In genomic region chr9:104398484-104398883, GRCm38 (mm10) we compare ENCODE assay signal across 5 mouse cellular contexts.
DNase-seq lines count a peak whose midpoint lies in the region; TF ChIP-seq lines count a peak whose summit lies in the region.
"Not testable (repeated sequence)": the region's sequence is repeated elsewhere in the genome, so short reads cannot be mapped to it uniquely, and the experiment has no call there.

No protein-coding gene starts in this region.

- not testable (repeated sequence) for H3K27ac ChIP-seq in CH12.LX (ENCODE audit: insufficient read depth, low read depth); MEL (ENCODE audit: control insufficient read depth, low read depth, low read length)

- in situ Hi-C loops in CH12.LX (cut with MboI; ENCODE audit: low pct_ligation_motif_present, low pct_unique_long_range_greater_than_20kb, low sequenced_read_pairs), result not testable (repeated sequence)

- DNase-seq in CH12.LX (ENCODE audit: extremely low read depth), result not testable (repeated sequence)
- DNase-seq in MEL (ENCODE audit: low read depth, low spot score) (peak; percentile 44), MEL-GATA-1-ER (ENCODE audit: extremely low read depth, low read depth) (peak; percentile 35)
- DNase-seq in heart, adult 11 months, result peak; percentile 4
- peak; percentile 24 for DNase-seq in yolk sac, embryonic 10.5 days (ENCODE audit: low spot score)

- not testable (repeated sequence) for TF ChIP-seq EP300 in CH12.LX (IDR thresholded peaks at IDR 0.05; ENCODE audit: low read length); MEL (IDR thresholded peaks at IDR 0.05; ENCODE audit: low read depth in 1 of 2, low read length in 2 of 2)

- TF ChIP-seq RAD21 in CH12.LX (IDR thresholded peaks at IDR 0.05; ENCODE audit: low read depth, low read length); MEL (IDR thresholded peaks at IDR 0.05; ENCODE audit: low read depth, low read length): not testable (repeated sequence)

- TF ChIP-seq CTCF in CH12.LX (conservative IDR thresholded peaks at IDR 0.05 in 1 of 2, IDR thresholded peaks at IDR 0.05 in 1 of 2; ENCODE audit: low read depth in 2 of 2, low read length in 2 of 2), result peak in 1 of 2 experiments; percentile 11; a peak in 1 of 4 replicates
- TF ChIP-seq CTCF in MEL (IDR thresholded peaks at IDR 0.05 in 2 of 3, conservative IDR thresholded peaks at IDR 0.05 in 1 of 3; ENCODE audit: control insufficient read depth in 1 of 3, insufficient read depth in 1 of 3, low read depth in 2 of 3, low read length in 3 of 3, poor library complexity in 1 of 3, severe bottlenecking in 1 of 3), result not testable (repeated sequence)

- dilution Hi-C loops in CH12.LX (cut with MboI; ENCODE audit: extremely low pct_ligation_motif_present, extremely low pct_unique_long_range_greater_than_20kb, low sequenced_read_pairs), result not testable (repeated sequence)

- TF ChIP-seq POLR2A in CH12.LX (IDR thresholded peaks at IDR 0.05; ENCODE audit: low read depth, low read length); MEL (IDR thresholded peaks at IDR 0.05; ENCODE audit: control insufficient read depth in 1 of 2, insufficient read depth in 1 of 2, low read depth in 1 of 2, low read length in 2 of 2, poor library complexity in 1 of 2): not testable (repeated sequence)

- not testable (repeated sequence) for H3K36me3 ChIP-seq in CH12.LX (replicated peaks in 1 of 2; ENCODE audit: control insufficient read depth in 1 of 2, insufficient read depth in 1 of 2, low read length in 1 of 2); MEL (ENCODE audit: control insufficient read depth in 1 of 2, insufficient read depth in 2 of 2, low read length in 2 of 2)

- H3K9me3 ChIP-seq in CH12.LX (replicated peaks; ENCODE audit: low read length); MEL (replicated peaks; ENCODE audit: insufficient read depth, low read length): not testable (repeated sequence)

- 0 out of 2 replicates have a peak overlapping the region, but pooled peaks have one; percentile 6 for H3K4me2 ChIP-seq in CH12.LX (ENCODE audit: insufficient read depth, low read depth, poor library complexity, severe bottlenecking)

- not testable (repeated sequence) for H3K4me3 ChIP-seq in CH12.LX (replicated peaks in 1 of 3; ENCODE audit: low read depth in 2 of 3, low read length in 2 of 3, poor library complexity in 1 of 3)
- peak overlapping the region in 1 of 2 experiments; percentile 71; a peak in 1 of 4 replicates for H3K4me3 ChIP-seq in MEL (ENCODE audit: control insufficient read depth in 1 of 2, insufficient read depth in 1 of 2, low read depth in 2 of 2, low read length in 2 of 2)

- not testable (repeated sequence) for H3K4me1 ChIP-seq in CH12.LX (ENCODE audit: control insufficient read depth in 1 of 2, insufficient read depth in 2 of 2); MEL (ENCODE audit: control insufficient read depth in 1 of 2, insufficient read depth in 2 of 2, low read length in 2 of 2)

- H3K27me3 ChIP-seq in CH12.LX (replicated peaks); MEL (ENCODE audit: control insufficient read depth in 1 of 2, insufficient read depth in 2 of 2, low read length in 2 of 2): not testable (repeated sequence)

- H3K79me2 ChIP-seq in CH12.LX (replicated peaks; ENCODE audit: control insufficient read depth, extremely low read depth, insufficient read depth, poor library complexity, severe bottlenecking); MEL (ENCODE audit: control insufficient read depth, insufficient read depth, low read length, poor library complexity): not testable (repeated sequence)

- not testable (repeated sequence) for H3K9ac ChIP-seq in CH12.LX (ENCODE audit: insufficient read depth, low read depth); MEL (ENCODE audit: control insufficient read depth, low read depth, low read length, poor library complexity, severe bottlenecking)

TF ChIP-seq in MEL, 35 proteins besides CTCF, POLR2A, EP300 and RAD21:
- TF ChIP-seq TBP (IDR thresholded peaks at IDR 0.05; ENCODE audit: low read depth, low read length), result peak; percentile 95
